Mouse (Mus musculus): Measurements from ENCODE around the gene Pcgf1. TPM values are rescaled to one million over a fixed set of nuclear protein-coding genes. Genes with fewer than 3 reads are reported as not detected.

Pcgf1 gene
- polyA plus RNA-seq, 1 experiment: 2.2 TPM

DNA sequence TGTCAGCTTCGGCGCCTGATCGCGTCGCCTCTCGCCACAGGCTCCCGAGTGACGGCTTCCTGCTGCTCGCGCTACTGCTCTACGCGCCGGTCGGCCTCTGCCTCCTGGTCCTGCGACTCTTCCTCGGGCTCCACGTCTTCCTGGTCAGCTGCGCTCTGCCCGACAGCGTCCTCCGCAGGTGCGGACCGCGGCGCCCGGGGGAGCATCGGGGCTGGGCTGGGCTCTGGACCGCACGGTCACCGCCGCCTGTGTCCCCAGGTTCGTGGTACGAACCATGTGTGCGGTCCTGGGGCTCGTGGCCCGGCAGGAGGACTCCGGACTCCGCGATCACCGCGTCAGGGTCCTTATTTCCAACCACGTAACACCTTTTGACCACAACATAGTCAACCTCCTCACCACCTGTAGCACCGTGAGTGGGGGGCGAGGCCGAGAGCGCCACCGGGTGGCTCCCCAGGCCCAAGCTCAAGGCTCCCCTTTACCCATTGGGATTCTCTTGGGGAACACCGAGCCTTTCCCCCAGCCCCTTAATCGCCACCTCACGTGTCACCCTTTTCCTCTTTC is 22.7 kb upstream of the Pcgf1 start, which contains the start of gene Htra2:
Gene Htra2 (minus strand): TSS at position 403 of the 561 bp plus-strand sequence.
- Histone ChIP-seq H3K36me3 (ENCODE audit: control insufficient read depth) (peaks cover 84% of the 10 kb centered on the region), H3K4me1 (ENCODE audit: control insufficient read depth) (peaks cover 78% of the 10 kb centered on the region), H3K27me3 (ENCODE audit: control insufficient read depth) (no peaks in the 10 kb centered on the region), H3K4me3 (replicated peaks) (peak within 1 kb of the TSS; percentile 81), H3K9me3 (ENCODE audit: control insufficient read depth, low read length) (no peaks in the 10 kb centered on the region)
- no peak for TF ChIP-seq TAL1 (IDR thresholded peaks at IDR 0.05; ENCODE audit: low read length)

DNA sequence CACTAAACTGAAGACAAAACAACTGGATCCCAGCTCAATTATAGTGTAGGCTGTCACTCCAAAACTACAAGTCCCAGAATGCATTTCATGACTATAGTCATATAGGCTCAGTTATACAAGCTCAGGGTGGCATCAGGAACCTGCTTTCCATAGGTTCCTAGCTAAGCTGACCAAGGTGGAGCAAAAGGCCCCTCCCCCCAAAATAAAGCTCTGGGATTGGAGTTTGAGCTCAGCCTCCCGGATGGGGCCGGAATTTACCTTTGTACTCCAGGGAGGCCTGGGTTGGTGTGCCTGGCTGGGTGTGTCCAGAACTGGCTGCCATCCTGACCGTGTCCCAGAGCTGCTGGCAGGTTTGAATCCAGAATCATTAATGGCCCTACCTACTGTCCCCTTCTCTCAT is 19.9 kb upstream of the Pcgf1 start, which contains the start of gene Dqx1:
Gene Dqx1 (plus strand): TSS at position 55 of the 400 bp plus-strand sequence.
- peak within 1 kb of the TSS; percentile 45 for H3K4me3 ChIP-seq (replicated peaks)
- peaks cover 53% of the 10 kb centered on the region for H3K4me1 ChIP-seq (ENCODE audit: control insufficient read depth)
- H3K36me3 ChIP-seq (ENCODE audit: control insufficient read depth): peaks cover 69% of the 10 kb centered on the region
- TF ChIP-seq GATA1 (IDR thresholded peaks at IDR 0.05; ENCODE audit: low read length): no peak
- TF ChIP-seq TAL1 (IDR thresholded peaks at IDR 0.05; ENCODE audit: low read length): no peak
- no peaks in the 10 kb centered on the region for H3K9me3 ChIP-seq (ENCODE audit: control insufficient read depth, low read length)
- H3K27me3 ChIP-seq (ENCODE audit: control insufficient read depth): peaks cover 22% of the 10 kb centered on the region

DNA sequence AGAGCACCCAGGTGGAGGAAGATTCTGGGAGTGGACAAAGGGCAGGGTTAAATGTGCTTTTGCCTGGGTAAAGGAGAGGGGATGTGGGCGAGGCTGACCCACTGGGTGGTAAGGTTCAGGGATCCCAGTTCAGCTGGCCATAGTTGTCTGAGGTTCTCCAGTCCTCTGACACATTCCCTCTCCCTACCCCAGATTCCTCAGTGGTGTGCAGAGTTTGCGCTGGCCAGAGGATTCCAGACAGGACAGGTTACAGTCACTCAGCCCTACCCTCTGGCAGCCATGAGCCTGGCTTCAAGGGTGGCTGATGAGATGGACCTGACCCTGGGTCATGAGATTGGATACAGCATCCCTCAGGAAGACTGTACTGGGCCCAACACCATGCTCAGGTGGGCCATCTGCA is 18.9 kb upstream of the Pcgf1 start:
- Histone ChIP-seq H3K36me3 (ENCODE audit: control insufficient read depth) (peaks cover 62% of the 10 kb centered on the region), H3K27me3 (ENCODE audit: control insufficient read depth) (peaks cover 31% of the 10 kb centered on the region), H3K4me1 (ENCODE audit: control insufficient read depth) (peaks cover 44% of the 10 kb centered on the region), H3K4me3 (replicated peaks) (peak overlapping the region; percentile 45), H3K9me3 (ENCODE audit: control insufficient read depth, low read length) (no peaks in the 10 kb centered on the region)
- TF ChIP-seq GATA1 (IDR thresholded peaks at IDR 0.05; ENCODE audit: low read length): no peak
- TF ChIP-seq TAL1 (IDR thresholded peaks at IDR 0.05; ENCODE audit: low read length): no peak

DNA sequence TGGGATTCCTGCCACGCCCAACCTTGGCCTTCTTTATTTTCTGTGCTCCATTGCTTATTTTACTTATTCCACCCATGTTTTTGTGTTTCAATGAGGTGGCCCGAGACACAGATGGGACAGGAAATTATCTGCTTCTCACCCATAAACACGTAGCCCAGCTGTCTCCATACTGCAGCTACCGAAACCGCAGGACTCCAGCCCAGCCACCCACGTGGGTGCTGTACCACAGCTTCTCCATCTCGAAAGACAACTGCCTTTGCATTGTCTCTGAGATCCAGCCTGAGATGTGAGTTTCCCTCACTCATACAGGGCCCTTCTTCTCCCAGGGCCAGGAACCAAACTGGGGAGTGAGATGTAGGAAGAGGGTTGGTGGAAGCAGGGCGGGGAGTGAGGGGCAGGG is 11.7 kb upstream of the Pcgf1 start:
- H3K9me3 ChIP-seq (ENCODE audit: control insufficient read depth, low read length): peaks cover 26% of the 10 kb centered on the region
- no peak overlapping the region for H3K4me3 ChIP-seq (replicated peaks)
- H3K27me3 ChIP-seq (ENCODE audit: control insufficient read depth): peaks cover 100% of the 10 kb centered on the region
- peaks cover 19% of the 10 kb centered on the region for H3K4me1 ChIP-seq (ENCODE audit: control insufficient read depth)
- no peak for TF ChIP-seq GATA1 (IDR thresholded peaks at IDR 0.05; ENCODE audit: low read length)
- no peak for TF ChIP-seq TAL1 (IDR thresholded peaks at IDR 0.05; ENCODE audit: low read length)
- peaks cover 9% of the 10 kb centered on the region for H3K36me3 ChIP-seq (ENCODE audit: control insufficient read depth)

DNA sequence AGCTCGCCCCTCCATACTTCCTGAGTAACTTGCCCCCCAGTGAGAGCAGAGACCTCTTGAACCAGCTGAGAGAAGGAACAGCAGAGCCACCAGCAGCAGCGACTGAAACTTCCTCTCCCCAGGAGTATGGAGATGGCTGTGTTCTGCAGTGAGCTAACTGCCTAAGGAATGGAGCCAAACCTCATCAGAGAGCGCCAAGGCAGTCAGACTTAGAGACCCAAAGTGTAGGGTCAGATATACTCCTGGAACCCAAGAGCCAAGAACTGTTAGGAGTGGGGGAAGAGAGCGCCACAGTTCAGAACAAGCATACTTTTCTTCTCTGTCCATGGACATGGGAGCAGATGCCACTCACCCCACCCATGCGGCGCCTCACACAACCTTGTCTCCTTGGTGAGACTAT is 11.2 kb upstream of the Pcgf1 start:
- Histone ChIP-seq H3K4me3 (replicated peaks) (no peak overlapping the region), H3K36me3 (ENCODE audit: control insufficient read depth) (peaks cover 5% of the 10 kb centered on the region; the same call in 1 of the 2 replicates), H3K9me3 (ENCODE audit: control insufficient read depth, low read length) (peaks cover 31% of the 10 kb centered on the region), H3K4me1 (ENCODE audit: control insufficient read depth) (peaks cover 23% of the 10 kb centered on the region), H3K27me3 (ENCODE audit: control insufficient read depth) (peaks cover 100% of the 10 kb centered on the region)
- TF ChIP-seq GATA1 (IDR thresholded peaks at IDR 0.05; ENCODE audit: low read length) (no peak), TAL1 (IDR thresholded peaks at IDR 0.05; ENCODE audit: low read length) (no peak)

DNA sequence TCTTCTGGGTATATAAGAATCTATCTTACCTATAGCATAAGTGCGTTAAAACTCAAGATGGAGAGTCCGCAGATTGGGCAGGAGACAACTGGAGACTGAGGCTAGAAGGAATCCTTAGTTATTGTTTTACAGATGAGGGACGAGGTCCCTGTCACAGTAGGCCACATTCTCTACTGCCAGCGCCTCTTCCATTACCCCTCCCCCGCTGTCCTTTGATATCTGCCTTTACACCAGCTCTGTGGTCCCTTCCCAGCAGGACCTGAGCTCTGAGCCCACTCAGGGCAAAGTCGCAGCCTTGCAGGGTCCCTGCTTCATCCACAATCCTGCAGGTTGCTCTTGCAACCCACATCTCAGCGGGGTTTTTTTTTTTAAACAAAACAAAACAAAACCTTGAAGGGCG is 9.4 kb upstream of the Pcgf1 start:
- Histone ChIP-seq H3K27me3 (ENCODE audit: control insufficient read depth) (peaks cover 100% of the 10 kb centered on the region), H3K4me1 (ENCODE audit: control insufficient read depth) (peaks cover 24% of the 10 kb centered on the region), H3K36me3 (ENCODE audit: control insufficient read depth) (peaks cover 4% of the 10 kb centered on the region; the same call in 1 of the 2 replicates), H3K4me3 (replicated peaks) (no peak overlapping the region), H3K9me3 (ENCODE audit: control insufficient read depth, low read length) (peaks cover 31% of the 10 kb centered on the region)
- TF ChIP-seq GATA1 (IDR thresholded peaks at IDR 0.05; ENCODE audit: low read length) (no peak), TAL1 (IDR thresholded peaks at IDR 0.05; ENCODE audit: low read length) (no peak)

DNA sequence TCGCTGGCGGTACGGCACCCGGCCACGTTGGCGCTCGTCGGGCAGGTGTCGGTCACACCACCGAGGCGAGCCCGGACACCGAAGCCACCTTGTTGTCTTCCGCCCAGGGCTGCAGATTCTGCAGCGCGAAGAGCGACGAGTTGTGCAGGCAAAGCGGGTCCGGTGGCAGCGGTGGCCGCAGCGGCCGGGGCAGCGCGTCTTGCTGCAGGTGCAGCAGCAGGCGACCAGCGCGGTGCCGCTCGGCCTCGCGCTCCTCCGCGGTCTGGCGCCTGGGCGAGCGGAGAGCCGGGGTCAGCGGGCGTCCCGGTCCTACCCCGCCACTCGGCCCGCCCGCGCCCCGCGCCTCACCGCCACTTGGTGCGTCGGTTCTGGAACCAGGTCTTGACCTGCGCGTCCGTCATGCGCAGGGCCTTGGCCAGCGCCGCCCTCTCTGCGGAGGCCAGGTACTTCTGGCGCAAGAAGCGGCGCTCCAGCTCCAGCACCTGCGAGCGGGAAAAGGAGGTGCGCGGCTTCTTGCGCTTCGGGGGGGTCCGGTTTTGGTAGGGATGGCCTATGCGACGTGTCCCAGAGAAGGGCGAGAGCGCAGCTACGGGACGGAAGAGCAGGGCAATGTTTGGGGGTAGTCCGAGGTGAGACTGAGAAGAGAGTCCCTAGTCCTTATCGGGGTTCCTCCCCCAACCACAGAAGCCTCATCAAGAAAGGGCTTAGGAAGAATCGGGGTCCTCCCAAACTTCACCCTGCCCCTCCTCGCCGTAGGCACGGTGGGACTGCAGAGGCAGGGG is 8.8 kb upstream of the Pcgf1 start:
- H3K4me1 ChIP-seq (ENCODE audit: control insufficient read depth): peaks cover 24% of the 10 kb centered on the region
- H3K27me3 ChIP-seq (ENCODE audit: control insufficient read depth): peaks cover 100% of the 10 kb centered on the region
- H3K4me3 ChIP-seq (replicated peaks): no peak overlapping the region
- H3K36me3 ChIP-seq (ENCODE audit: control insufficient read depth): peaks cover 4% of the 10 kb centered on the region; the same call in 1 of the 2 replicates
- no peak for TF ChIP-seq GATA1 (IDR thresholded peaks at IDR 0.05; ENCODE audit: low read length)
- no peak for TF ChIP-seq TAL1 (IDR thresholded peaks at IDR 0.05; ENCODE audit: low read length)
- peaks cover 31% of the 10 kb centered on the region for H3K9me3 ChIP-seq (ENCODE audit: control insufficient read depth, low read length)

DNA sequence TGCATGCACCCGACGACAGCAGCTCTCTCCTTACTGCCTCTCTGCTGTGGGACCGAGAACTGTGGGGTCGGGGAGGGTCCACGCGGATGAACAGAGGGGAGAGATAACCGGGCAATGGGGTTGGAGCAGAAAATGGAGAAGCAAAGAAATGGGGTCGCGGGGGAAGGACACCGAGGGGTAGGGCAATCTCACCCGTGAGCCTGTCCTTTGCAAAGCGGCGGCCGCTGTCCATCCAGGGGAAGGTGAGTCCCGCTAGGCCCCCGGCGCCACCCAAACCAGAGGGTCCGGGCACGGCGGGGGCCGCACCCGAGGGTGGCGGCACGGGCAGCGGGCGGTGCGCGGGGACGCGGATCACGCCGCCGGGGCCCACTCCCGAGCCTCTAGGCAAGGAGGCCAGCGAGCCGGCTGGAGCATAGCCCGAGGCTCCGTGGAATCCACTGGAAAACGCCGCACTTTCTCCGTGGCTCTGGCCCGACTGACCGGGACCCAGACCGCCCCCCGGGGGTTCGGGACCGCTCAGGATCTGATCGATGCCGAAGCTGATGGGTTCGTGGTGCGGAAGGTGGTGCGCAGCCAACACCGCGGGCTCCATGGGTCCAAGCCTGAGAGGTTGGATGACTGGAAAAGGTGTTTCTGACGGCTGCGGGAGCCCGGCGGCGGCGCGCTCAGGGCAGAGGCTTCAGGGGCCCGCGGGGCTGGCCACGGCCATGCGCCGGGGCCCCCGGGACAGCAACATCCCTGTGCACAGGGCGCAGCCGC is 8.0 kb upstream of the Pcgf1 start:
- H3K4me1 ChIP-seq (ENCODE audit: control insufficient read depth): peaks cover 24% of the 10 kb centered on the region
- H3K4me3 ChIP-seq (replicated peaks): no peak overlapping the region
- H3K9me3 ChIP-seq (ENCODE audit: control insufficient read depth, low read length): peaks cover 31% of the 10 kb centered on the region
- TF ChIP-seq GATA1 (IDR thresholded peaks at IDR 0.05; ENCODE audit: low read length) (no peak), TAL1 (IDR thresholded peaks at IDR 0.05; ENCODE audit: low read length) (no peak)
- H3K27me3 ChIP-seq (ENCODE audit: control insufficient read depth): peaks cover 100% of the 10 kb centered on the region
- H3K36me3 ChIP-seq (ENCODE audit: control insufficient read depth): peaks cover 4% of the 10 kb centered on the region; the same call in 1 of the 2 replicates

DNA sequence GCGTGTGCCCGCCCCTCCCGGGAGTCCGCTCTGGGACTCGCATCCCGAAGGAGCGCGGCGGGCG is 7.6 kb upstream of the Pcgf1 start, which contains the start of gene Tlx2:
Gene Tlx2 (minus strand): TSS at position 47 of the 64 bp plus-strand sequence.
- H3K4me1 ChIP-seq (ENCODE audit: control insufficient read depth): peaks cover 24% of the 10 kb centered on the region
- H3K36me3 ChIP-seq (ENCODE audit: control insufficient read depth): peaks cover 4% of the 10 kb centered on the region; the same call in 1 of the 2 replicates
- TF ChIP-seq GATA1 (IDR thresholded peaks at IDR 0.05; ENCODE audit: low read length): no peak
- no peak for TF ChIP-seq TAL1 (IDR thresholded peaks at IDR 0.05; ENCODE audit: low read length)
- peaks cover 100% of the 10 kb centered on the region for H3K27me3 ChIP-seq (ENCODE audit: control insufficient read depth)
- H3K4me3 ChIP-seq (replicated peaks): no peak within 1 kb of the TSS
- H3K9me3 ChIP-seq (ENCODE audit: control insufficient read depth, low read length): peaks cover 31% of the 10 kb centered on the region
